Mouse (Mus musculus) frontal cortex, postnatal 10 days (tissue): Measurements from ENCODE around the gene Prrx2.

Experiments used
- DNase-seq, 2 experiments: peaks; one replicate each; pipeline ENCODE4 v3.0.0; 2022; ENCODE audit warnings: low spot score in 2 of 2, mixed read lengths in 1 of 2

Prrx2 gene

GRCm38 (mm10) chr2:30823385-30824153 lies 11.2 kb upstream of the Prrx2 start:
- peak in 1 of 2 experiments; percentile 63 for DNase-seq

- DNase-seq = no peak
Measured at GRCm38 (mm10) chr2:30826825-30827748, 7.7 kb upstream of the Prrx2 start.

GRCm38 (mm10) chr2:30827749-30828475 lies 6.9 kb upstream of the Prrx2 start:
- peak; percentile 89 to 94 for DNase-seq

- DNase-seq = no peak
Measured at GRCm38 (mm10) chr2:30829315-30829714, 5.5 kb upstream of the Prrx2 start.

- DNase-seq = no peak
Measured at GRCm38 (mm10) chr2:30830283-30830795, 4.4 kb upstream of the Prrx2 start, which contains the start of gene Asb6. Gene Asb6 (minus strand): TSS chr2:30830333.

GRCm38 (mm10) chr2:30833644-30834043 lies 1.1 kb upstream of the Prrx2 start:
- no peak for DNase-seq

- DNase-seq = no peak
Measured at GRCm38 (mm10) chr2:30836238-30836990, 1.6 kb downstream of the Prrx2 start.

GRCm38 (mm10) chr2:30842615-30843014 lies 7.8 kb downstream of the Prrx2 start:
- DNase-seq = no peak

GRCm38 (mm10) chr2:30845152-30846070 lies 10.6 kb downstream of the Prrx2 start:
- no peak for DNase-seq

GRCm38 (mm10) chr2:30846236-30846635 lies 11.5 kb downstream of the Prrx2 start:
- DNase-seq = no peak

GRCm38 (mm10) chr2:30846723-30847122 lies 12.0 kb downstream of the Prrx2 start:
- no peak for DNase-seq

GRCm38 (mm10) chr2:30848184-30848583 lies 13.4 kb downstream of the Prrx2 start:
- DNase-seq = no peak

GRCm38 (mm10) chr2:30850581-30850980 lies 15.8 kb downstream of the Prrx2 start:
- DNase-seq = no peak

- no peak for DNase-seq
Measured at GRCm38 (mm10) chr2:30852771-30853313, 18.1 kb downstream of the Prrx2 start.

GRCm38 (mm10) chr2:30857076-30857475 lies 22.3 kb downstream of the Prrx2 start:
- DNase-seq = no peak

- no peak for DNase-seq
Measured at GRCm38 (mm10) chr2:30859782-30860181, 25.0 kb downstream of the Prrx2 start.

GRCm38 (mm10) chr2:30862081-30862480 lies 27.3 kb downstream of the Prrx2 start:
- no peak for DNase-seq

- no peak for DNase-seq
Measured at GRCm38 (mm10) chr2:30863574-30863973, 28.8 kb downstream of the Prrx2 start.

- no peak for DNase-seq
Measured at GRCm38 (mm10) chr2:30864968-30865381, 30.2 kb downstream of the Prrx2 start.

- no peak for DNase-seq
Measured at GRCm38 (mm10) chr2:30865426-30865825, 30.7 kb downstream of the Prrx2 start.
